ENCODE assay signal across 29 mouse cellular contexts in the genomic region with DNA sequence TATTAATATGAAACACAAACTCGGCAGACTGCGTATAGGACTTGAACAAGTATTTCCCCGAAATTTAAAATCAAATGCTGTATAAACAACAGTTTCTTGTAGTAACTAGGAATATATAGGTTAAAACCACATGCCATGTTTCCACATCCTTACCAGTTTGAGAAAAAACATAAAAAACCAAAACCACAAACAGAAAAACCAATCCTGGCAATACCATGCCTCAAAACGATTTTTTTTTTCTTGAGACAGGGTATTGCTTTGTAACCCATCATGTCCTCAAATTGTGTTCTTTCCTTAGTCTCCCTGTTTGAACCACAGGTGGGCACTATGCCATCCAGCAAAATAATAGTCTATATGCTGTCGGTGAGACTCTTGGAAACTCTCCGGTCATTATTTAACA. TPM values are rescaled to one million over a fixed set of nuclear protein-coding genes. Genes with fewer than 3 reads are reported as not detected.
DNase-seq lines count a peak whose midpoint lies in the region; ATAC-seq and TF ChIP-seq lines count a peak whose summit lies in the region.
"Had no signal": no experiment of that assay in that cellular context is flagged by ENCODE, and none has a peak within 500 bp of the region (broad histone marks: within the 10 kb centered on the region; RNA-seq: fewer than 3 reads in every experiment).

No protein-coding gene starts in this region.

- H3K36me3 ChIP-seq in heart, embryonic 12.5 days, result peaks cover 7% of the 10 kb centered on the region; the same call in 1 of the 2 replicates
- H3K36me3 ChIP-seq in MEL (ENCODE audit: control insufficient read depth in 1 of 2, insufficient read depth in 2 of 2, low read length in 2 of 2), result peaks cover 2 to 45% of the 10 kb centered on the region in 2 experiments; a peak in 3 of 4 replicates

- ATAC-seq in heart, embryonic 12.5 days (ENCODE audit: insufficient number of reproducible peaks, low FRiP score), result no peak
- ATAC-seq: CD4-positive, CD25-positive, alpha-beta regulatory T cell, adult 4 months; forebrain, embryonic 14.5 days; forebrain, embryonic 16.5 days had no signal

- no peak overlapping the region for H3K9ac ChIP-seq in heart, embryonic 12.5 days
- H3K9ac ChIP-seq in MEL (ENCODE audit: control insufficient read depth, low read depth, low read length, poor library complexity, severe bottlenecking), result no peak overlapping the region
- H3K9ac ChIP-seq: embryonic facial prominence, embryonic 13.5 days; embryonic facial prominence, embryonic 15.5 days; forebrain, embryonic 12.5 days had no signal

- no peaks in the 10 kb centered on the region for H3K27me3 ChIP-seq in heart, embryonic 12.5 days (replicated peaks)
- H3K27me3 ChIP-seq in MEL (ENCODE audit: control insufficient read depth in 1 of 2, insufficient read depth in 2 of 2, low read length in 2 of 2), result no peaks in the 10 kb centered on the region
- H3K27me3 ChIP-seq: CH12.LX; embryonic facial prominence, embryonic 13.5 days; embryonic facial prominence, embryonic 15.5 days; forebrain, embryonic 12.5 days had no signal

- TF ChIP-seq EP300 in MEL (IDR thresholded peaks at IDR 0.05; ENCODE audit: low read depth in 1 of 2, low read length in 2 of 2), result no peak

- no peak overlapping the region for H3K27ac ChIP-seq in heart, embryonic 12.5 days (ENCODE audit: poor library complexity, severe bottlenecking)
- no peak overlapping the region for H3K27ac ChIP-seq in MEL (ENCODE audit: control insufficient read depth, low read depth, low read length)
- H3K27ac ChIP-seq: embryonic facial prominence, embryonic 13.5 days; embryonic facial prominence, embryonic 15.5 days; forebrain, embryonic 10.5 days; forebrain, embryonic 12.5 days had no signal

- no peak overlapping the region for H3K4me2 ChIP-seq in heart, embryonic 12.5 days
- H3K4me2 ChIP-seq: embryonic facial prominence, embryonic 13.5 days; embryonic facial prominence, embryonic 15.5 days; forebrain, embryonic 12.5 days had no signal

- WGBS in heart, embryonic 12.5 days, result 91% methylated on average over 6 of the region's 6 CpGs

- peak; percentile 17 for DNase-seq in heart, adult 11 months
- no peak for DNase-seq in MEL (ENCODE audit: low read depth, low spot score)
- no peak for DNase-seq in gastrocnemius, postnatal 10 days
- DNase-seq in frontal cortex, postnatal 14 days (ENCODE audit: low spot score in 2 of 2), result no peak
- DNase-seq: adrenal gland, adult 2 months; adrenal gland, postnatal 10 days; adrenal gland, postnatal 25 days; cerebellum, adult 11 months; cerebellum, adult 18-20 months; cerebellum, adult 8-10 months; cerebellum, adult 9-11 months; cerebellum, postnatal 14 days; cerebellum, postnatal 36 days; embryo, embryonic 11 days had no signal

- TF ChIP-seq RAD21 in MEL (IDR thresholded peaks at IDR 0.05; ENCODE audit: low read depth, low read length), result no peak

- TF ChIP-seq CTCF in MEL (IDR thresholded peaks at IDR 0.05 in 2 of 3, conservative IDR thresholded peaks at IDR 0.05 in 1 of 3; ENCODE audit: control insufficient read depth in 1 of 3, insufficient read depth in 1 of 3, low read depth in 2 of 3, low read length in 3 of 3, poor library complexity in 1 of 3, severe bottlenecking in 1 of 3), result no peak

- H3K79me2 ChIP-seq in MEL (ENCODE audit: control insufficient read depth, insufficient read depth, low read length, poor library complexity), result peaks cover 7% of the 10 kb centered on the region

- no peaks in the 10 kb centered on the region for H3K4me1 ChIP-seq in heart, embryonic 12.5 days (replicated peaks)
- H3K4me1 ChIP-seq in MEL (ENCODE audit: control insufficient read depth in 1 of 2, insufficient read depth in 2 of 2, low read length in 2 of 2), result peaks cover 27 to 45% of the 10 kb centered on the region in 2 experiments
- H3K4me1 ChIP-seq: embryonic facial prominence, embryonic 13.5 days; embryonic facial prominence, embryonic 15.5 days; forebrain, embryonic 10.5 days; forebrain, embryonic 12.5 days had no signal

- no peak overlapping the region for H3K4me3 ChIP-seq in heart, embryonic 12.5 days
- H3K4me3 ChIP-seq in MEL (ENCODE audit: control insufficient read depth in 1 of 2, insufficient read depth in 1 of 2, low read depth in 2 of 2, low read length in 2 of 2), result no peak overlapping the region
- H3K4me3 ChIP-seq: embryonic facial prominence, embryonic 13.5 days; embryonic facial prominence, embryonic 15.5 days; erythroblast, embryonic 14.5 days; forebrain, embryonic 10.5 days; forebrain, embryonic 12.5 days had no signal

- H3K9me3 ChIP-seq in heart, embryonic 12.5 days (replicated peaks), result no peaks in the 10 kb centered on the region
- H3K9me3 ChIP-seq in MEL (replicated peaks; ENCODE audit: insufficient read depth, low read length), result no peaks in the 10 kb centered on the region
- H3K9me3 ChIP-seq: embryonic facial prominence, embryonic 13.5 days; embryonic facial prominence, embryonic 15.5 days; forebrain, embryonic 10.5 days; forebrain, embryonic 12.5 days; G1E had no signal

- TF ChIP-seq POLR2A in MEL (IDR thresholded peaks at IDR 0.05; ENCODE audit: control insufficient read depth in 1 of 2, insufficient read depth in 1 of 2, low read depth in 1 of 2, low read length in 2 of 2, poor library complexity in 1 of 2), result no peak

TF ChIP-seq in MEL, 35 proteins besides CTCF, POLR2A, EP300 and RAD21:
- TF ChIP-seq TAL1 (IDR thresholded peaks at IDR 0.05; ENCODE audit: low read length), result no peak
- TF ChIP-seq TBP (IDR thresholded peaks at IDR 0.05; ENCODE audit: low read depth, low read length), result no peak
- no peak for TF ChIP-seq MYC (IDR thresholded peaks at IDR 0.05; ENCODE audit: low read depth, low read length)
- TF ChIP-seq ZNF384 (IDR thresholded peaks at IDR 0.05; ENCODE audit: low read depth, low read length), result peak; percentile 28; the same call in 1 of the 2 replicates
- no peak for TF ChIP-seq ELF1 (IDR thresholded peaks at IDR 0.05; ENCODE audit: low read depth, low read length)
TF ChIP-seq in MEL: peak in this region for 1.

RNA-seq across cellular contexts. Expression of a gene that starts 8.6 kb away (rescaled TPM):
- 0.10 and 0.19 TPM in 2 replicates for polyA plus RNA-seq in heart, embryonic 12.5 days (2016; fragmentation: Nextera tagmentation; extraction: Ambion mirVana)
- total RNA-seq in MEL (2012; rRNA removed), result 1.7 and 2.1 TPM in 2 replicates
- 1 to 10 TPM in 1 of 2 experiments, not detected in 1; 1.3 TPM for polyA plus RNA-seq in MEL (2012; ENCODE audit: insufficient read depth in 1 of 2, insufficient read length in 2 of 2, low read depth in 1 of 2, low replicate concordance in 2 of 2, missing spikeins in 1 of 2)
- total RNA-seq in gastrocnemius, postnatal 10 days (2021), result under 1 TPM; 0.12 to 0.23 TPM
- polyA plus RNA-seq: embryonic facial prominence, embryonic 11.5 days; embryonic facial prominence, embryonic 13.5 days; erythroblast, embryonic 14.5 days; forebrain, embryonic 10.5 days; forebrain, embryonic 12.5 days had no signal

RNA-seq across cellular contexts. Expression of a gene that starts 9.4 kb away (rescaled TPM):
- 54.9 and 56.8 TPM in 2 replicates for polyA plus RNA-seq in heart, embryonic 12.5 days (2016; fragmentation: Nextera tagmentation; extraction: Ambion mirVana)
- 50.6 and 57.8 TPM in 2 replicates for total RNA-seq in MEL (2012; rRNA removed)
- polyA plus RNA-seq in MEL (2012; ENCODE audit: insufficient read depth in 1 of 2, insufficient read length in 2 of 2, low read depth in 1 of 2, low replicate concordance in 2 of 2, missing spikeins in 1 of 2), result 10 to 100 TPM in 1 of 2 experiments, not detected in 1; 56.5 TPM
- 10 to 100 TPM; 17.4 to 18.4 TPM for total RNA-seq in gastrocnemius, postnatal 10 days (2021)

RNA-seq across cellular contexts. Expression of a gene that starts 49.8 kb away (rescaled TPM):
- polyA plus RNA-seq in heart, embryonic 12.5 days (2016; fragmentation: Nextera tagmentation; extraction: Ambion mirVana), result not detected in 2 replicates
- not detected in 2 replicates for total RNA-seq in MEL (2012; rRNA removed)
- polyA plus RNA-seq in MEL (2012; ENCODE audit: insufficient read depth in 1 of 2, insufficient read length in 2 of 2, low read depth in 1 of 2, low replicate concordance in 2 of 2, missing spikeins in 1 of 2), result not detected
- total RNA-seq in gastrocnemius, postnatal 10 days (2021), result not detected
- total RNA-seq: adrenal gland, adult 2 months; adrenal gland, postnatal 10 days; adrenal gland, postnatal 25 days; adrenal gland, postnatal 4 days; common myeloid progenitor, adult 5-6 weeks had no signal
- polyA plus RNA-seq: adrenal gland, adult 2 months; brain, embryonic 14.5 days; embryonic facial prominence, embryonic 11.5 days; embryonic facial prominence, embryonic 13.5 days; embryonic facial prominence, embryonic 15.5 days; erythroblast, embryonic 14.5 days; forebrain, embryonic 10.5 days; forebrain, embryonic 12.5 days; forebrain, embryonic 14.5 days; forebrain, embryonic 16.5 days; G1E had no signal

RNA-seq across cellular contexts. Expression of a gene that starts 56.8 kb away (rescaled TPM):
- not detected in 2 replicates for polyA plus RNA-seq in heart, embryonic 12.5 days (2016; fragmentation: Nextera tagmentation; extraction: Ambion mirVana)
- total RNA-seq in MEL (2012; rRNA removed), result not detected in 2 replicates
- polyA plus RNA-seq in MEL (2012; ENCODE audit: insufficient read depth in 1 of 2, insufficient read length in 2 of 2, low read depth in 1 of 2, low replicate concordance in 2 of 2, missing spikeins in 1 of 2), result not detected
- total RNA-seq in gastrocnemius, postnatal 10 days (2021), result under 1 TPM; 0.14 to 0.18 TPM
- polyA plus RNA-seq: embryonic facial prominence, embryonic 11.5 days; embryonic facial prominence, embryonic 13.5 days; forebrain, embryonic 10.5 days; forebrain, embryonic 12.5 days; forebrain, embryonic 14.5 days; forebrain, embryonic 16.5 days had no signal
